Mouse (Mus musculus) embryonic facial prominence, embryonic 11.5 days (tissue): ENCODE results near the gene Zdhhc11. TPM values are rescaled to one million over a fixed set of nuclear protein-coding genes. Genes with fewer than 3 reads are reported as not detected.
"Not testable (repeated sequence)": the region's sequence is repeated elsewhere in the genome, so short reads cannot be mapped to it uniquely, and the experiment has no call there.

Experiments used
- ATAC-seq: fragments of 200-750 bp; cut with Nextera tagmentation; replicated peaks from 2 replicates; pipeline ENCODE4 v1.8.0; 2017; ENCODE audit warnings: low read depth; ENCODE audit not compliant: insufficient number of reproducible peaks, low FRiP score, low TSS enrichment
- DNase-seq: peaks from one replicate; pipeline ENCODE4 v3.0.0-alpha.2; 2015; ENCODE audit warnings: low spot score
- H3K27ac ChIP-seq: fragments of 300-500 bp; sonication (generic); replicated peaks from 2 replicates; pipeline ENCODE4 v1.5.1; 2014; ENCODE audit warnings: mild to moderate bottlenecking, low read depth, low read length, control low read depth
- H3K27me3 ChIP-seq: fragments of 300-500 bp; sonication (generic); 2 replicates; pipeline ENCODE4 v1.6.1; 2014; ENCODE audit warnings: mild to moderate bottlenecking, low read length, moderate library complexity, mixed read lengths; ENCODE audit not compliant: control insufficient read depth, insufficient read depth
- H3K36me3 ChIP-seq: fragments of 300-500 bp; sonication (generic); replicated peaks from 2 replicates; pipeline ENCODE4 v1.6.1; 2014; ENCODE audit warnings: low read depth, mild to moderate bottlenecking, low read length, moderate library complexity, mixed read lengths; ENCODE audit not compliant: control insufficient read depth, insufficient read depth
- H3K4me1 ChIP-seq: fragments of 300-500 bp; sonication (generic); 2 replicates; pipeline ENCODE4 v1.6.1; 2014; ENCODE audit warnings: low read length, mixed read lengths; ENCODE audit not compliant: control insufficient read depth, insufficient read depth
- H3K4me2 ChIP-seq: fragments of 300-500 bp; sonication (generic); 2 replicates; pipeline ENCODE4 v1.6.1; 2014; ENCODE audit warnings: low read depth, mild to moderate bottlenecking, control low read depth, low read length, moderate library complexity
- H3K4me3 ChIP-seq: fragments of 300-500 bp; sonication (generic); 2 replicates; pipeline ENCODE4 v1.5.1; 2014; ENCODE audit warnings: low read depth, low read length, control low read depth
- H3K9ac ChIP-seq: fragments of 300-500 bp; sonication (generic); replicated peaks from 2 replicates; pipeline ENCODE4 v1.6.1; 2014; ENCODE audit warnings: mild to moderate bottlenecking, control low read depth, low read length
- H3K9me3 ChIP-seq: fragments of 300-500 bp; sonication (generic); replicated peaks from 2 replicates; pipeline ENCODE4 v1.6.1; 2016; ENCODE audit warnings: mild to moderate bottlenecking, low read length, inconsistent platforms, mixed read lengths; ENCODE audit not compliant: control insufficient read depth
- WGBS: fragments of 180-500 bp; shearing (Covaris S2); extraction: QIAGEN DNeasy Blood & Tissue Kit; methylation state at CpG from one replicate; pipeline ENCODE4 v1.1.7; 2014; 5-methylcytosine and 5-hydroxymethylcytosine counted together
- polyA plus RNA-seq: library from polyadenylated mRNA; unstranded; fragments of >200 nt; fragmentation: Nextera tagmentation; extraction: Ambion mirVana; gene quantifications from 2 replicates; pipeline ENCODE4 v1.2.1, GENCODE M21; 2014

Gene Zdhhc11
- polyA plus RNA-seq, 1 experiment from 2014 or later = not detected

DNA sequence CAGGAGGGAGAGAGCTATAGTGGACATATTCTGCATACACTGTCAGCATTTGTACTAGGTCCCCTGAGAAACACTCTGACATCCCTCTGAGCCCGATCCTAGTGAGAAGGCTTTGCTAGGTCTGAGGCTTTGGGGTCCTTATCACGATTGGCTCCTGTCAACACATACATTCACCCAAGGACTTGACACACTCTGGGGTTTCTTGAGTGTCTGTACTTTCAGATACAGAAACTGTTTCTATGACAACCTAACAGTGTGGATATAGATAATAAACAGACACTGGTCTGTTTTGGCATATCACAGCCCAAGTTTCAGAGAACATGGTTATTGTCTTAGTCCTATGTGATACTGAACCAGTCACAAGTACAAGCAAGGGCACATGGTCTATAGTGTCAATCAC lies 27.1 kb downstream of the Zdhhc11 start:
- DNase-seq = no peak
- no peak for ATAC-seq
- Histone ChIP-seq H3K9me3 (no peaks in the 10 kb centered on the region), H3K4me3 (no peak overlapping the region), H3K36me3 (no peaks in the 10 kb centered on the region), H3K4me2 (no peak overlapping the region), H3K27ac (no peak overlapping the region), H3K4me1 (no peaks in the 10 kb centered on the region), H3K9ac (no peak overlapping the region), H3K27me3 (no peaks in the 10 kb centered on the region)
- 65% methylated on average over 2 of the region's 2 CpGs for WGBS

DNA sequence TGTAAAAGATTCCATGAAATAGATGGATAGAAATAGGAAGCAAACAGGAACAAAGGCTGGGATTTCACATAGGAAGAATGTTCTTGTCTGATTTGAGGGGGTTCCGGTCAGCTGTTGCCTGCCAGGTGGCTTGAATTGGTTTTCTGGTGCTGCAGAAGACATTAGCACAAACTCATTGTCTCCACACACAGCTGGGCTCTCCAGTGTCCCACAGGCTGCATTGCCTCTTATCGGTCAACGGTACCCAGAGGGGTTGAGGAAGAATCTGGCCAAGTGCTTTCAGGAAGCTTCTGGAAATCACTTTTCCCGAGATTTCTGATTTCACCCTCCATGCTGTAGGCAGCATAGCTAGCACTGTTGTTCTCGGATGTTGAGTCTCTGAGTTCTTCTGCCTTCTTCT lies 27.6 kb downstream of the Zdhhc11 start:
- Histone ChIP-seq H3K27me3 (no peaks in the 10 kb centered on the region), H3K9me3 (no peaks in the 10 kb centered on the region), H3K36me3 (no peaks in the 10 kb centered on the region), H3K9ac (no peak overlapping the region), H3K4me2 (no peak overlapping the region), H3K4me3 (no peak overlapping the region), H3K4me1 (no peaks in the 10 kb centered on the region), H3K27ac (no peak overlapping the region)
- WGBS = 85% methylated on average over 5 of the region's 5 CpGs
- ATAC-seq (no peak), DNase-seq (no peak)

DNA sequence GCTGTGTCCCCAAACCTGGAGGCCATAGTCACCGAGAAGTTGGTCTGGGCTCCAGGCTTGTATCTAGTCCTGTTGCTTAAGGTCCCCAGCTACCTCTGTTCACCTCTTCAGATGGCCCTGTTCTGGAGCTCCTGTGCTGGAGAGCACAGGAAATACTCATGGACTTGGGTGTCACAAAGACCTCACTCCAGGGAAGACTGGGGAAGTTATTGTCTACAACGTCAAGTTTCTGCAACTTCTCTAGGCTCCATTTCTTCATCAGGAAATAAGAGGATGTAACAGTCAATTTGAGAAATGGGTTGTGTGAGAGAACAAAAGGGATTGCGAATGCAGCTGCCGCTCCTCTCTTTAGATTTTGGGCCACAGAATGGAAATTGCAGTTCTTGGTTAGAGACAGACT lies 32.8 kb downstream of the Zdhhc11 start:
- Histone ChIP-seq H3K4me2 (no peak overlapping the region), H3K27me3 (no peaks in the 10 kb centered on the region), H3K9me3 (no peaks in the 10 kb centered on the region), H3K27ac (no peak overlapping the region), H3K9ac (no peak overlapping the region), H3K36me3 (no peaks in the 10 kb centered on the region), H3K4me3 (no peak overlapping the region), H3K4me1 (no peaks in the 10 kb centered on the region)
- ATAC-seq (no peak), DNase-seq (no peak)
- 86% methylated on average over 4 of the region's 4 CpGs for WGBS

DNA sequence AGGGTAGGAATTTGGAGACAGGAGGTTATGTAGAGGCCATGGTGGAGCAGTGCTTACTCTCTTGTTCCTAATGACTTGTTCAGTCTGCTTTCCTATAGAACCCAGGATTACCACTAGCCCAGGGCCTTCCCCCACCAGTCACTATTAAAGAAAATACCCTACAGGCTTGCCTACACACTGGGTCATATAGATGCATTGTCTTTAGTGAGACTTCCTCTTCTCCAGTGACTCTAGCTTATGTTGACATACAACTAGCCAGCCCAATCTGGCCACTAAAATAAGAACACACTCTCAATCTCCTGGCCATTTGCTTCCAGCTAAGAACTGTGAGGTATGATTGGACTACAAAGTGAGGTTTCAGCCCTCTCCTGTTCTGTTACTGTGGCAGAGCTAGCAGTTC lies 36.9 kb downstream of the Zdhhc11 start:
- ATAC-seq = no peak
- H3K27ac ChIP-seq = no peak overlapping the region
- H3K4me3 ChIP-seq = no peak overlapping the region
- no peaks in the 10 kb centered on the region for H3K4me1 ChIP-seq
- H3K36me3 ChIP-seq = no peaks in the 10 kb centered on the region
- H3K9me3 ChIP-seq = no peaks in the 10 kb centered on the region
- H3K4me2 ChIP-seq = no peak overlapping the region
- no peaks in the 10 kb centered on the region for H3K27me3 ChIP-seq
- no peak for DNase-seq
- no peak overlapping the region for H3K9ac ChIP-seq

DNA sequence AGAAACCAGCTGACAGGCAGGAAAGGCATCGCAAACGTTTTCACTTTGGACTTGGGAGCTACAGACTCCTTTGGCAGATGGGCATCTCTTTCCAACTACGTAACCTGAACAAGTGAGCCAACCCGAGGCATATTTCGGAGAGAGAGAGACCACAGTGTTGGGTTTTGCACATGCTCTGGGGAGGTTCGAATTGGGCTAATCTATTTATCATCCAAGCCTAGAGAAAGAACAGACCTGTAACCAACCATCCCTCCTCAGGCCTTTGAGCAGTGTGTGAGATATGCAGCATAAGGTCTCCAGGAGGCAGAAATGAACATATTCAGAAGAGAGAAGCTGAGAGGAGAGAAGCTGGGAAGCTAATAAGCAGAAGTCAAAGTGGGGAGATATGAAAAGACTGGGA lies 37.3 kb downstream of the Zdhhc11 start:
- Histone ChIP-seq H3K9me3 (no peaks in the 10 kb centered on the region), H3K4me2 (no peak overlapping the region), H3K36me3 (no peaks in the 10 kb centered on the region), H3K4me3 (no peak overlapping the region), H3K27me3 (no peaks in the 10 kb centered on the region), H3K4me1 (no peaks in the 10 kb centered on the region), H3K9ac (no peak overlapping the region), H3K27ac (no peak overlapping the region)
- no peak for ATAC-seq
- 80% methylated on average over 6 of the region's 6 CpGs for WGBS
- no peak for DNase-seq

DNA sequence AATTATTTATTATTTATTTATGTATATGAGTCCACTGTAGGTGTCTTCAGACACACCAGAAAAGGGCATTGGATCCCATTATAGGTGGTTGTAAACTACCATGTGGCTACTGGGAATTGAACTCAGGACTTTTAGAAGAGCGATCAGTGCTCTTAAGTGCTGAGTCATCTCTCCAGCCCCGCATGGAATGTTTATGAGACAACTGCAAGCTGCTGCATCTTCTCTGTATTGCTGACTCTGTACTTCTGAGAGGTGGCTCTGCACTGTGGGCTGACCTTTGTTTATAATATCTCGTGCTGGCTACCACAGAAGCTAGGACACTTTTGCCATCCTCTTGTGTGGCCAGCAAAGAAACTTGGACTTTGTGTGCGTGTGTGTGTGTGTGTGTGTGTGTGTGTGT lies 37.8 kb downstream of the Zdhhc11 start:
- H3K4me2 ChIP-seq = no peak overlapping the region
- ATAC-seq (no peak), DNase-seq (no peak)
- no peaks in the 10 kb centered on the region for H3K36me3 ChIP-seq
- no peaks in the 10 kb centered on the region for H3K9me3 ChIP-seq
- no peaks in the 10 kb centered on the region for H3K4me1 ChIP-seq
- H3K9ac ChIP-seq = no peak overlapping the region
- H3K4me3 ChIP-seq = no peak overlapping the region
- 85% methylated on average over 4 of the region's 4 CpGs for WGBS
- H3K27me3 ChIP-seq = no peaks in the 10 kb centered on the region
- no peak overlapping the region for H3K27ac ChIP-seq

DNA sequence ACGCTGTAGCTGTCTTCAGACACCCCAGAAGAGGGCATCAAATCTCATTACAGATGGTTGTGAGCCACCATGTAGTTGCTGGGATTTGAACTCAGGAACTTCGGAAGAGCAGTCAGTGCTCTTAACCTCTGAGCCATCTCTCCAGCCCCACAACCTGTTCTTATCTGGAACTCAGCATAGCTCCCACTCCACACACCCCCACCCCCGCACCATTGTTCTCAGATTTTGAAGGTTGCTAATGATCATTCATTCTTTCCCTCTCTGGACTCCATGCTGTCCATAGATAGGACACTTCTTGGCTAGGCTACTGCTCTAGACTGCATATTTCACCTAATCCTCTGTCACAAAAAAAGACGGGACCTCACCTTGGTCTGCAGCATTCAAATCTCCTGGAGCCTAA lies 43.2 kb downstream of the Zdhhc11 start:
- not testable (repeated sequence) for DNase-seq, H3K4me2 ChIP-seq, H3K4me1 ChIP-seq, ATAC-seq, H3K36me3 ChIP-seq, H3K4me3 ChIP-seq, H3K9ac ChIP-seq, H3K27ac ChIP-seq, H3K9me3 ChIP-seq
- peaks cover 13% of the 10 kb centered on the region; the same call in 1 of the 2 replicates for H3K27me3 ChIP-seq
- WGBS = 92% methylated on average over 4 of the region's 4 CpGs

DNA sequence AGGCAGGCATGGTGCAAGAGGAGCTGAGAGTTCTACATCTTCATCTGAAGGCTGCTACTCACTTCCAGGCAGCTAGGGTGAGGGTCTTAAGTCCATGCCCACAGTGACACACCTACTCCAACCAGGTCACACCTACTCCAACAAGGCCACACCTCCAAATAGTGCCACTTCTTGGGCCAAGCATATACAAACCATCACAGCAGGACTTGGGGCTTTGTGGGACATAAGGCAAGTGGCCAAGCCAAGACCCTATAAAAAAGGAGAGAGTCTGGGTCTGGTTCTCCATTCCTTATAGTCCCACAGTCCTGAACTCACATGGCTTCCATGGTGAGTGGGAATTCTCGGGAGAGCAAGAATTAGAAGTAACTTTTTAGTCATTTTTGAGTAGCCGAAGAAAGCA lies 44.6 kb downstream of the Zdhhc11 start:
- peaks cover 13% of the 10 kb centered on the region; the same call in 1 of the 2 replicates for H3K27me3 ChIP-seq
- not testable (repeated sequence) for H3K4me1 ChIP-seq, ATAC-seq, H3K4me2 ChIP-seq, H3K4me3 ChIP-seq, H3K9me3 ChIP-seq, H3K36me3 ChIP-seq, DNase-seq, H3K9ac ChIP-seq, H3K27ac ChIP-seq
- 86% methylated on average over 2 of the region's 2 CpGs for WGBS
